Mouse (Mus musculus) bone marrow macrophage, adult 2 months (primary cell): Measurements from ENCODE around the gene Ifrd1.

ENCODE experiments used
- CTCF ChIP-seq: IDR thresholded peaks from 2 replicates; pipeline ENCODE4 v1.5.1; 2012; ENCODE audit warnings: low read depth, mild to moderate bottlenecking, low read length, moderate library complexity
- POLR2A ChIP-seq: IDR thresholded peaks from 2 replicates; pipeline ENCODE4 v1.6.1; 2012; ENCODE audit warnings: mild to moderate bottlenecking, low read depth, low read length, borderline replicate concordance

DNA sequence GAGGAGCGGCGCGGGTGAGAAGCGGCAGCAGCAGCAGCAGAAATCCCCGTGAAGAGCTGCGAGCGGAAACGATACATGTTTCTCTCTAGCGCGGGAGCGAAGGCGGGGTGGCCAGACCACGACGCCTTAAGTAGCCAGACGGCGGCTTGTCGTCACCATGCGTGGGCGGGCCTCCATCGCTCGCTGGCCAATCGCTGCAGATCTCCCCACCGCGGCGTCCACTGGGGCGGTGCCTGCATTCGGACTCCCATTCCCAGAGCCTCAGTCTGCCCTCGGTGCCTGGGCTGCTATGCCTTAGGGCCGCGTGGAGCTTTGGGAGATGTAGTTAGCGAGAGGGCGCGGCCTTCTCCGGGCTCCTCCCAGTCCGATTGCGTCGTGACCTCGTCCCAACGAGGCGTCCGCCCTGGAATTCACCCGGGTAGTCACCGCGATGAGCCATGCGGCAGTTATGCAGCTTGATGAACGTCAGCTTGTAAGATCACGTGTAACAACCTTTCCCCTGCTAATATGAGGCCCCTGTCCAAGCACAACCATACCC is 25.2 kb downstream of the Ifrd1 start:
- peak; percentile 72; the same call in 1 of the 2 replicates for TF ChIP-seq POLR2A
- TF ChIP-seq CTCF = no peak
